Mouse (Mus musculus): ENCODE measurements at regions not wholly inside any gene's neighbourhood (a gene's known extent, or its start where the extent isn't known, plus 50 kb on each side); places are given as distances from the start of the nearest gene placed in this dataset.
"Not testable (repeated sequence)": the region's sequence is repeated elsewhere in the genome, so short reads cannot be mapped to it uniquely, and the experiment has no call there.

- no peak for DNase-seq
These were observed 139.9 kb downstream of the Sptssa start for GRCm38 (mm10) chr12:54516463-54516862.

GRCm38 (mm10) chr12:54516039-54516438, 140.3 kb downstream of the Sptssa start:
- DNase-seq: not testable (repeated sequence)

GRCm38 (mm10) chr12:54509903-54510302, 146.5 kb downstream of the Sptssa start:
- no peak for DNase-seq

- no peak for DNase-seq
These were observed 153.6 kb downstream of the Sptssa start for GRCm38 (mm10) chr12:54502775-54503174.

GRCm38 (mm10) chr12:54499963-54500362, 156.4 kb downstream of the Sptssa start:
- no peak for DNase-seq

GRCm38 (mm10) chr12:54495701-54496374, 160.5 kb downstream of the Sptssa start:
- DNase-seq: no peak

- DNase-seq: no peak
These were observed 161.5 kb downstream of the Sptssa start for GRCm38 (mm10) chr12:54494756-54495375.

- no peak for DNase-seq
These were observed 163.6 kb downstream of the Sptssa start for GRCm38 (mm10) chr12:54492737-54493136.

GRCm38 (mm10) chr12:54490460-54490859, 165.9 kb downstream of the Sptssa start:
- DNase-seq: no peak

GRCm38 (mm10) chr12:54489675-54490074, 166.7 kb downstream of the Sptssa start:
- DNase-seq: peak; percentile 40 to 55

- DNase-seq: no peak
These were observed 168.7 kb downstream of the Sptssa start for GRCm38 (mm10) chr12:54487689-54488088.

- no peak for DNase-seq
These were observed 174.4 kb downstream of the Sptssa start for GRCm38 (mm10) chr12:54482020-54482419.

GRCm38 (mm10) chr12:54479841-54480240, 176.5 kb downstream of the Sptssa start:
- no peak for DNase-seq

- DNase-seq: no peak
These were observed 183.5 kb downstream of the Sptssa start for GRCm38 (mm10) chr12:54472881-54473280.

- no peak for DNase-seq
These were observed 184.0 kb downstream of the Sptssa start for GRCm38 (mm10) chr12:54472407-54472806.

- DNase-seq: no peak
These were observed 188.7 kb downstream of the Sptssa start for GRCm38 (mm10) chr12:54467635-54468034.

GRCm38 (mm10) chr12:54463806-54464205, 192.6 kb downstream of the Sptssa start:
- DNase-seq: no peak

GRCm38 (mm10) chr12:54461411-54461810, 195.0 kb downstream of the Sptssa start:
- no peak for DNase-seq

- DNase-seq: no peak
These were observed 196.2 kb downstream of the Sptssa start for GRCm38 (mm10) chr12:54460135-54460523.

- no peak for DNase-seq
These were observed 196.8 kb downstream of the Sptssa start for GRCm38 (mm10) chr12:54459462-54460134.

GRCm38 (mm10) chr12:54456731-54457130, 199.6 kb downstream of the Sptssa start:
- no peak for DNase-seq

- no peak for DNase-seq
These were observed 201.8 kb downstream of the Sptssa start for GRCm38 (mm10) chr12:54454606-54455005.

GRCm38 (mm10) chr12:54453343-54453742, 203.0 kb downstream of the Sptssa start:
- DNase-seq: no peak

- DNase-seq: no peak
These were observed 206.0 kb downstream of the Sptssa start for GRCm38 (mm10) chr12:54450369-54450768.
